Mouse (Mus musculus) heart, embryonic 12.5 days (tissue): Measurements from ENCODE around the gene Ythdf2. TPM values are rescaled to one million over a fixed set of nuclear protein-coding genes. Genes with fewer than 3 reads are reported as not detected.

Experiments used
- ATAC-seq: fragments of 200-750 bp; cut with Nextera tagmentation; 2 replicates; pipeline ENCODE4 v1.8.0; 2017; ENCODE audit warnings: moderate TSS enrichment, moderate library complexity; ENCODE audit not compliant: insufficient number of reproducible peaks, low FRiP score
- H3K27ac ChIP-seq: fragments of 300-500 bp; sonication (generic); 2 replicates; pipeline ENCODE4 v1.5.1; 2016; ENCODE audit warnings: mild to moderate bottlenecking, moderate library complexity; ENCODE audit not compliant: poor library complexity, severe bottlenecking
- H3K27me3 ChIP-seq: fragments of 300-500 bp; sonication (generic); replicated peaks from 2 replicates; pipeline ENCODE4 v1.6.1; 2016; ENCODE audit warnings: mild to moderate bottlenecking, moderate library complexity
- H3K36me3 ChIP-seq: fragments of 300-500 bp; sonication (generic); 2 replicates; pipeline ENCODE4 v1.6.1; 2016; ENCODE audit warnings: mild to moderate bottlenecking, moderate library complexity
- H3K4me1 ChIP-seq: fragments of 300-500 bp; sonication (generic); replicated peaks from 2 replicates; pipeline ENCODE4 v1.6.1; 2016; ENCODE audit warnings: mild to moderate bottlenecking
- H3K4me2 ChIP-seq: fragments of 300-500 bp; sonication (generic); 2 replicates; pipeline ENCODE4 v1.6.1; 2016; ENCODE audit warnings: mild to moderate bottlenecking, moderate library complexity
- H3K4me3 ChIP-seq: fragments of 300-500 bp; sonication (generic); 2 replicates; pipeline ENCODE4 v1.5.1; 2016; ENCODE audit warnings: mild to moderate bottlenecking
- H3K9ac ChIP-seq: fragments of 300-500 bp; sonication (generic); 2 replicates; pipeline ENCODE4 v1.6.1; 2016; ENCODE audit warnings: mild to moderate bottlenecking, moderate library complexity
- H3K9me3 ChIP-seq: fragments of 300-500 bp; sonication (generic); replicated peaks from 2 replicates; pipeline ENCODE4 v1.6.1; 2016; ENCODE audit warnings: mild to moderate bottlenecking, moderate library complexity
- WGBS: fragments of 180-500 bp; shearing (Covaris S2); methylation state at CpG from one replicate; pipeline ENCODE4 v1.1.7; 2016; 5-methylcytosine and 5-hydroxymethylcytosine counted together
- polyA plus RNA-seq: library from polyadenylated mRNA; unstranded; fragments of >200 nt; fragmentation: Nextera tagmentation; extraction: Ambion mirVana; gene quantifications from 2 replicates; pipeline ENCODE4 v1.2.1, GENCODE M21; 2016

Gene Ythdf2
- polyA plus RNA-seq, 1 experiment from 2014 or later, result 77.1 TPM

DNA sequence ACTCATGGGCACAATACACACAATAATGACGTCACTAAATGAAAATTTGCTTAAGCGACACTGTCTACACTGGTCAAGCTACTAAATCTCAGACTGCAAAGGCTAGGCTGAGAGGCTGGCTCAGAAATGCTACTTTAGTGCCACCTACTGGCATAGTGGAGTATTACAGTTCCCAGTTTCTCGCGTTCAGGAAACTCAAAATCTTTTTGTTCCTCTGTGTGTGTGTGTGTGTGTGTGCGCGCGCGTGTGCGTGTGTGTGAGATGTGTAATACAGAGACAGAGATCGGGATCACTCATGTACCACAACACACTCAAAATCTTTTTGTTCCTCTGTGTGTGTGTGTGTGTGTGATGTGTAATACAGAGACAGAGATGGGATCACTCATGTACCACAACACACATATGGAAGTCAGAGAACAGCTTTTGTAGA, 33.5 kb downstream of the Ythdf2 start:
- Histone ChIP-seq H3K9ac (no peak overlapping the region), H3K27ac (no peak overlapping the region), H3K4me3 (no peak overlapping the region), H3K4me2 (peak overlapping the region; percentile 25; the same call in 1 of the 2 replicates), H3K9me3 (no peaks in the 10 kb centered on the region), H3K4me1 (no peaks in the 10 kb centered on the region), H3K27me3 (no peaks in the 10 kb centered on the region), H3K36me3 (peaks cover 16% of the 10 kb centered on the region)
- ATAC-seq, result peak; percentile 58; the same call in 1 of the 2 replicates
- WGBS, result 6% methylated on average over 10 of the region's 10 CpGs

DNA sequence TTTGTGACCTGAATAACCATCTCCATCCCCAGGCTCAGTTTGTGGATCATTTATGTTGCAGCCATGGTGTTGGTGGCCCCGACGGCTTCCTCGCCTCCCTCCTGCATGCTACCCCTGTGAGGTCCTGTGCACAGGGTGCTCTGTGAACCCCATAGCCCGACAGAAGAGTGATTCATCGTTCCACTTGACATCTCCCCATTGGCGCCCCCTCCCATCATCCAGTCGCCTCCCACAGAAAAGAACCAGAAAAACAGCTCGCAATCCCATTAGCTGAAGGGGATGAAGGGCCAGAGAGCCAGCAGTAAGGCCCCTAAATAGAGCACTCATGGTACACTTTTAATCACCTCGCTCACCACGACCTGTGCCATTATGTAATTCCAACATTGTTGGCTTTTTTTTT, 35.6 kb downstream of the Ythdf2 start:
- no peak for ATAC-seq
- Histone ChIP-seq H3K4me2 (no peak overlapping the region), H3K9ac (no peak overlapping the region), H3K36me3 (peaks cover 4% of the 10 kb centered on the region), H3K27ac (no peak overlapping the region), H3K9me3 (no peaks in the 10 kb centered on the region), H3K27me3 (no peaks in the 10 kb centered on the region), H3K4me1 (no peaks in the 10 kb centered on the region), H3K4me3 (no peak overlapping the region)
- WGBS, result 60% methylated on average over 10 of the region's 10 CpGs

DNA sequence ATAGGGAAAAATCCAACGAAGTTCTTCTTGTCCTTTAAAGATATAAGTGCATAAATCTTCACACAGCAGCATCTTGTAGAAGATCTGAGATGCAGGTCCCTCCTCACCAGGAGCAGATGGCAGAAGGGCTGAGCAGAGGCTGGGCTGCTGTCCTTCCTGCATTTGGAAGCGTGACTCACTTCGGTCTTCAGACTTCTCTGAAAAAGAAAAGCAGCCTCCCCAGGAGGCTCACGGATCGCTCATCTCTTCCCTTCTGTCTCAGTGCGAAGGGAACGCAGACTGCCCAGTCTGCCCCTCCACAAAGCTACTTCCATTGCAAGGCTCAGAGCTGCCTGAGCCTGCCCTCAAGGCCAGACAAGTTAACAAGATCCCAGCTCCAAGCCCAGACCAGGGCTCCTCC, 41.2 kb downstream of the Ythdf2 start:
- 33% methylated on average over 7 of the region's 7 CpGs for WGBS
- no peak overlapping the region for H3K4me2 ChIP-seq
- H3K36me3 ChIP-seq, result no peaks in the 10 kb centered on the region
- no peak overlapping the region for H3K4me3 ChIP-seq
- H3K27ac ChIP-seq, result no peak overlapping the region
- no peak for ATAC-seq
- peaks cover 6% of the 10 kb centered on the region; the same call in 1 of the 2 replicates for H3K4me1 ChIP-seq
- no peaks in the 10 kb centered on the region for H3K27me3 ChIP-seq
- 0 out of 2 replicates have a peak, but pooled peaks cover 4% of the 10 kb centered on the region for H3K9me3 ChIP-seq
- no peak overlapping the region for H3K9ac ChIP-seq

DNA sequence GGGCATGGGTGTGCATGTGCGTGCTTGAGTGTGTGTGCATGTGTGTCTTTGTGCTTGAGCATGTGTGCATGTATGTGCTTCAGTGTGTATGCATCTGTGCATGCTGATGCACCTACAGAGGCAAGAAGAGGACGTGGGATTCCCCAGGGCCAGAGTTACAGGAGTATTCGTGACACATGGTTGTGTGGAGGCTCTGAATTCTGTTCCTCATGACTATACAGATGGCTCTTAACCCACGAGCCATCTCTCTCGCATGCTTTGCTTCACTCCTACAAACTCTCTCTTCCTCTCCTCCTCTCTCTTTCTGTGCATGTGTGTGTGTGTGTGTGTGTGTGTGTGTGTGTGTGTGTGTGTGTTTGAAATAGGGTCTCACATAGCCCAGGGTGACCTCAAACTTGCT, 42.3 kb downstream of the Ythdf2 start:
- no peaks in the 10 kb centered on the region for H3K36me3 ChIP-seq
- H3K9me3 ChIP-seq, result 0 out of 2 replicates have a peak, but pooled peaks cover 4% of the 10 kb centered on the region
- no peak overlapping the region for H3K4me2 ChIP-seq
- no peak overlapping the region for H3K4me3 ChIP-seq
- no peak overlapping the region for H3K9ac ChIP-seq
- H3K4me1 ChIP-seq, result peaks cover 6% of the 10 kb centered on the region; the same call in 1 of the 2 replicates
- H3K27me3 ChIP-seq, result no peaks in the 10 kb centered on the region
- no peak overlapping the region for H3K27ac ChIP-seq
- WGBS, result 72% methylated on average over 5 of the region's 5 CpGs
- no peak for ATAC-seq

DNA sequence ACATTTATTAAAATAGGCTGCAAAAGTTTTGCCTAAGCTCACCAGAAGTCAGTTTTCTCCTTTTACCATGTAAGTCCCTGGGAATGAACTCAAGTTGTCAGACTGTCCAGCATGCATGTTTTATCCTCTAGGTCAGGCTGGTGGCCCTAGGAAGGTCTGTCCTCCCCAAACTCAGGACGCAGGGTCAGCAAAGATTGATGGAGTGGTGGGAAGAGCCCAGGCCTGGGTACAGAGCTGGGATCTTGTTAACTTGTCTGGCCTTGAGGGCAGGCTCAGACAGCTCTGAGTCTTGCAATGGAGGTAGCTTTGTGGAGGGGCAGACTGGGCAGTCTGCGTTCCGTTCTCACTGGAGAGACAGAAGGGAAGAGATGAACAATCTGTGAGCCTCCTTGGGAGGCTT, 42.8 kb downstream of the Ythdf2 start:
- ATAC-seq, result no peak
- WGBS, result 90% methylated on average over 3 of the region's 3 CpGs
- H3K36me3 ChIP-seq, result no peaks in the 10 kb centered on the region
- no peak overlapping the region for H3K27ac ChIP-seq
- no peak overlapping the region for H3K4me2 ChIP-seq
- no peaks in the 10 kb centered on the region for H3K27me3 ChIP-seq
- H3K4me3 ChIP-seq, result no peak overlapping the region
- peaks cover 6% of the 10 kb centered on the region; the same call in 1 of the 2 replicates for H3K4me1 ChIP-seq
- 0 out of 2 replicates have a peak, but pooled peaks cover 4% of the 10 kb centered on the region for H3K9me3 ChIP-seq
- H3K9ac ChIP-seq, result no peak overlapping the region

DNA sequence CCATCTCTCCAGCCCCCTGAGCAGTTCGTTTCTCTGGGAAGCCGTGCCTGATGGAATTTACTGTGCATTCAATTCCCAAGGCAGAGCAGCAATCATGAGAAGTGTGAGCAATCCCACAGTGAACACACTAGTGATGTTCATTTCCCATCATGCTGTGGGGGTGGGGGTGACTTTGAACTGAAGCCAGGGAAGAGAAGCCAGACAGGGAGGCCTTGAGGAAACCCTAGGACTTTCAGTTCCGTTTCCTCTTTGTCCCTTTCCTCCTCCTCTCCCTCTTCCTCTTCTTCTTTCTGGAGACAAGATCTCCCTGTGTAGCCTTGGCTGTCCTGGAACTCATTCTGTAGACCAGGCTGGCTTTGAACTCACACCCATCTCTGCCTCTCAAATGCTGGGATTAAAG, 44.7 kb downstream of the Ythdf2 start:
- H3K4me2 ChIP-seq, result no peak overlapping the region
- 0 out of 2 replicates have a peak, but pooled peaks cover 4% of the 10 kb centered on the region for H3K9me3 ChIP-seq
- H3K4me1 ChIP-seq, result peaks cover 6% of the 10 kb centered on the region; the same call in 1 of the 2 replicates
- H3K36me3 ChIP-seq, result no peaks in the 10 kb centered on the region
- no peak for ATAC-seq
- no peak overlapping the region for H3K9ac ChIP-seq
- H3K27ac ChIP-seq, result no peak overlapping the region
- no peak overlapping the region for H3K4me3 ChIP-seq
- WGBS, result 80% methylated on average over 3 of the region's 3 CpGs
- H3K27me3 ChIP-seq, result no peaks in the 10 kb centered on the region

DNA sequence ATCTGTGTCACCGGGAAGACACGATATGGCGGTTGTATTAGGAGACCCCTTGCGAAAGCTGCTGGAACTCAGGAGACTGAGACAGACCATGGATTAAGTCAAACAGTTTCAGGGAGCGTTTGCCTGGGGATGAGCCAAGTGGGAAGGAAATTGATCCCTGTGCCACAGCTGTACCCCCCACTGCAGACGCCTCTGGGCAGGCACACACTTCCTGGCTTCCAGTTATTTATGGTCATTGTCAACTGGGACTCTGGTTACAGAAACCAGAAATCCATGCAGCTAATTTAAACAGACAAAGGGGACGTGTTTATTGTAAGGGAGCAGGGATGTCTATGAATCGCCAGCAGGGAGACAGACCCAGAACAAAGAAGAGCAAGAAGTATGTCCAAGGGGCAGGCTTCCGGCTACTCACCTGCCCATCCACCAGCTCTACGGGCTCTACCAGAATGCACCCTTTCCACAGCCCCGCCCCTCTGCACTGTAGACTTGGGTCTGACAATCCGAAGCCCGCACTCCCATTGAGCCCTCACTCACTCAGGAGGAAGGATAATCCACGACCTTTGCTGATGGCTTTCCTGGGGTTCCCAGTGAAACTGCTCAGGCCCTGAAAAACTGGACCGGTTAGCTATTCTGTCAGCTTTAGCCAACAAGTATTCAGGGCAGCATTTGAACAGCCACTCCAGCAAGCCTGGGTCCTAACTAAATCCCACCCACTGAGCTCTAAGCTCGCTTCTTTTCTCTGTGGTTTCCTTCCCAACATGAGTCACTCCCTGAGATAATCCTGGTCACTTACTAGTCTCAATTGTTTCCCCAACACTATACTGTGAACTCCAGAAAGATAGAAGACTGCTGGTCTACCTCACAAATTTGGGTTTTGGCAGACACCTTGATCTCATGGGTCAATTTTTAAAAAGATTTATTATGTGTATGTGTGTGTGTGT, 45.5 kb downstream of the Ythdf2 start:
- Histone ChIP-seq H3K9me3 (0 out of 2 replicates have a peak, but pooled peaks cover 4% of the 10 kb centered on the region), H3K4me1 (peaks cover 6% of the 10 kb centered on the region; the same call in 1 of the 2 replicates), H3K9ac (no peak overlapping the region), H3K36me3 (no peaks in the 10 kb centered on the region), H3K27ac (no peak overlapping the region), H3K4me2 (no peak overlapping the region), H3K4me3 (no peak overlapping the region), H3K27me3 (no peaks in the 10 kb centered on the region)
- 63% methylated on average over 16 of the region's 16 CpGs for WGBS
- ATAC-seq, result no peak

DNA sequence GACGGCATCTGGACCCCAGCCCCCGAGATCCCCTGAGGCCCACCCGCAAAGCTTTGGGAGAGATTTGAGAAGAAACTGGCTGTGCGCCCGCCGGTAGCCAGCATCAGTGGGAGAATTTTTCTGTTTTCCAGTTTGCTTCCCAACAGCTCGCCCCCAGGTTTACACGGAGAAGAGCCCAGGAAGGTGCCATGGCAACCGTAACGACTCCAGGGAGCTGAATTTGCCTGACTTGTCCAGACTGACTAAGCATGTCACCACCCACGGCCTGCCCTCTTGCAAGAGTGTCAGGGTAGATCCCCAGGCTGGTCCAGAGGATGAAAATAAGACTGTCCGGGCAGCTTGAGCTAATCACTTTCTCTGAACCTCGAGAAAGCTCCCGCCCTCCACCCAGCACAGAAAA, 46.4 kb downstream of the Ythdf2 start:
- Histone ChIP-seq H3K27ac (no peak overlapping the region), H3K36me3 (no peaks in the 10 kb centered on the region), H3K4me3 (no peak overlapping the region), H3K4me1 (peaks cover 6% of the 10 kb centered on the region; the same call in 1 of the 2 replicates), H3K9me3 (0 out of 2 replicates have a peak, but pooled peaks cover 4% of the 10 kb centered on the region), H3K9ac (no peak overlapping the region), H3K27me3 (no peaks in the 10 kb centered on the region), H3K4me2 (no peak overlapping the region)
- ATAC-seq, result no peak
- WGBS, result 59% methylated on average over 14 of the region's 14 CpGs

DNA sequence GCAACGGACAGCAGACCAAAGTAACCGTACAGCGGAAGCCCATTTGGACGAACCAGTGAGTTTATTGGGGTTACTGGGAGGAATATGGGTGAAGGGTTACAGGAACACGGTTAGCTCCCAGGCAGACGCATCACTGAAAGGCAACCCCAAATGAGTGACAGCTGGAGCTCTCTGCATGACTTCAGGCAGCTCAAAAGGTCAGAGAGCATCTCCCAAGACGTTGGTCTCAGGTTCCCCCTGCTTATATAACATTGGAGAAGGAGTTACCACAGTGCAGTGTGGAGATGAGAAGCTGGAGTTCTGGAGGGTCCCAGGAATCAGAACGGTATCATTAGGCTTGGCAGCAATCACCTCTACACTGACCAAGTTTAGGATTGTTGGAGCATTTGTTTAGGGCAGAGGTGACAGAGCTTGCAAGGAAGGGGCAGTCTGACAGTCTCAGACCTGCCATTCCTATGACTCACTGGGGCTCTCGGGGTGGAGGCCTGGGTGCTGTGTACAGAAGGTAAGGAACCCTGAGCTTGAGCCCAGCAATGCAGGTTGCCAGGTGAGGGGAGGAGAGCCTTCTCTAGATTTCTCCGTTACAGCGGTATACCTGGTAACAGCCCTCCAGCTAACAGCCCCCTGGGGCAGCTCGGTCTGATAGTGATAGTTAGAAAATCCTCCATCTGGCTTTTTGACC, 55.0 kb downstream of the Ythdf2 start:
- no peak overlapping the region for H3K27ac ChIP-seq
- no peaks in the 10 kb centered on the region for H3K36me3 ChIP-seq
- no peak overlapping the region for H3K4me3 ChIP-seq
- no peak overlapping the region for H3K9ac ChIP-seq
- 55% methylated on average over 12 of the region's 12 CpGs for WGBS
- no peaks in the 10 kb centered on the region for H3K27me3 ChIP-seq
- no peaks in the 10 kb centered on the region for H3K4me1 ChIP-seq
- no peak overlapping the region for H3K4me2 ChIP-seq
- ATAC-seq, result no peak
- H3K9me3 ChIP-seq, result no peaks in the 10 kb centered on the region; the same call in 1 of the 2 replicates

DNA sequence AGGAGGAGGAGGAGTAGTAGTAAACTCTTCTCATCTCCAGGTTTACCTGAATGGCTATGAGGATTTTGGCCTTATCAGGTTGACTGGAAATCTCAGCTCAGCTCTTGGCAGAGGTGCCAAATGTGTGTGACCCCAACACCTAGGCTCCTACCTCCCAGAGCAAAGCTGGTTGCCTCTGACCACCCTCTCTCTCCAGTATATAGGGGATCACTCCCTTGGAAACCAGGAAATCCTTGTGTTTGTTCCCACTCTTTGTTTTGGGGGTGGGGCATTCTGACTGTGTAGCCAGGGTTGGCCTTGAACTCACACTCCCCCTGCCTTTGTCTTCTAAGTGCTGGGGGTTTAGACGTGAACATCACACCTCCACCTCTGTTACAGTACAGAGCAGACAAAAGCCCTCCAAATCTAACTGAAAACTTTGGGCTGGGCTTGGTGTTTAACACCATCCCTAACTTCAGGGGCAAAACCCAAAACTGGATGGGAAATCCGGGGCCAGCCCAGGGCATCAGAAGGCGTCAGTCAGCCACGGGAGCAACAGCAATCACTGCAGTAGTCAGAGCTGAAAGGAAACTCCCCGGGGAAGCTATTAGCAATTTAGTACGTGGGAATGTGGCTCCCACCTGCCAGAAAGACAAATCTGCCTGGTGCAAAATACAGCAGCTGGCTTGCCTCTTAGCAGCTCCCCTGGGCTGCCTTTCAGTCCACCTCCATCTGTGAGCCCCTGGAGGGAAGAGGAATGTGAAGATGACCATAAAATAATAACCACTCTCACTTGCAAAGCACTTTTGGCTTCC, 57.0 kb downstream of the Ythdf2 start:
- Histone ChIP-seq H3K9ac (no peak overlapping the region), H3K27me3 (no peaks in the 10 kb centered on the region), H3K4me3 (no peak overlapping the region), H3K4me2 (no peak overlapping the region), H3K36me3 (no peaks in the 10 kb centered on the region), H3K4me1 (no peaks in the 10 kb centered on the region), H3K27ac (no peak overlapping the region), H3K9me3 (no peaks in the 10 kb centered on the region; the same call in 1 of the 2 replicates)
- WGBS, result 10% methylated on average over 6 of the region's 6 CpGs
- no peak for ATAC-seq
